Mouse (Mus musculus) CH12.LX (cell line): Measurements from ENCODE around the gene Pcgf3. TPM values are rescaled to one million over a fixed set of nuclear protein-coding genes. Genes with fewer than 3 reads are reported as not detected.

Experiments
- DNase-seq: peaks from one replicate; pipeline ENCODE4 v3.0.0-alpha.2; 2013; ENCODE audit errors: extremely low read depth
- H3K27ac ChIP-seq: 2 replicates; pipeline ENCODE4 v1.5.1; 2012; ENCODE audit warnings: low read depth, mild to moderate bottlenecking, control low read depth, moderate library complexity; ENCODE audit not compliant: insufficient read depth
- H3K27me3 ChIP-seq: replicated peaks from 2 replicates; pipeline ENCODE3; 2012; ENCODE audit warnings: inconsistent platforms
- H3K36me3 ChIP-seq, 2 experiments: replicated peaks in 1 of 2; 2 replicates each; pipeline versions ENCODE3 to v1.6.1; 2012; ENCODE audit warnings: inconsistent platforms in 1 of 2, low read length in 1 of 2, mild to moderate bottlenecking in 1 of 2, mixed read lengths in 1 of 2, moderate library complexity in 1 of 2; ENCODE audit not compliant: control insufficient read depth in 1 of 2, insufficient read depth in 1 of 2
- H3K4me1 ChIP-seq, 2 experiments: 2 replicates each; pipeline ENCODE4 v1.6.1; 2012; ENCODE audit warnings: inconsistent platforms in 1 of 2, moderate library complexity in 1 of 2; ENCODE audit not compliant: insufficient read depth in 2 of 2, control insufficient read depth in 1 of 2
- H3K4me2 ChIP-seq: 2 replicates; pipeline ENCODE4 v1.6.1; 2012; ENCODE audit warnings: low read depth, mild to moderate bottlenecking, control low read depth; ENCODE audit not compliant: poor library complexity, insufficient read depth, severe bottlenecking
- H3K4me3 ChIP-seq, 3 experiments: fragments of 150-350 bp in 1 of 3; sonication (generic) in 1 of 3; replicated peaks in 1 of 3; 2 replicates each; pipeline versions ENCODE3 to v1.5.1; 2011 to 2012; ENCODE audit warnings: low read depth in 2 of 3, low read length in 2 of 3, mild to moderate bottlenecking in 2 of 3, moderate library complexity in 2 of 3, control low read depth in 1 of 3, improper control_type of control experiment in 1 of 3, inconsistent platforms in 1 of 3, mixed read lengths in 1 of 3; ENCODE audit not compliant: poor library complexity in 1 of 3
- H3K79me2 ChIP-seq: replicated peaks from 2 replicates; pipeline ENCODE4 v1.6.1; 2012; ENCODE audit warnings: mild to moderate bottlenecking, moderate library complexity; ENCODE audit not compliant: control insufficient read depth, poor library complexity, insufficient read depth, severe bottlenecking; ENCODE audit errors: extremely low read depth
- H3K9ac ChIP-seq: 2 replicates; pipeline ENCODE4 v1.6.1; 2012; ENCODE audit warnings: low read depth, mild to moderate bottlenecking, control low read depth, moderate library complexity; ENCODE audit not compliant: insufficient read depth
- H3K9me3 ChIP-seq: replicated peaks from 2 replicates; pipeline ENCODE3; 2012; ENCODE audit warnings: low read length, inconsistent platforms, mixed read lengths
- BHLHE40 ChIP-seq: IDR thresholded peaks from 2 replicates; pipeline ENCODE4 v1.6.1; 2011; ENCODE audit warnings: mild to moderate bottlenecking, low read depth, low read length, improper control_type of control experiment
- CHD2 ChIP-seq: IDR thresholded peaks from 2 replicates; pipeline ENCODE4 v1.6.1; 2011; ENCODE audit warnings: low read length, improper control_type of control experiment
- ELF1 ChIP-seq: IDR thresholded peaks from 2 replicates; pipeline ENCODE4 v1.6.1; 2014; ENCODE audit warnings: low read depth, mild to moderate bottlenecking, inconsistent platforms, low read length, improper control_type of control experiment
- EP300 ChIP-seq: IDR thresholded peaks from 2 replicates; pipeline ENCODE4 v1.6.1; 2011; ENCODE audit warnings: low read length, improper control_type of control experiment
- GABPA ChIP-seq: IDR thresholded peaks from 2 replicates; pipeline ENCODE4 v1.6.1; 2012; ENCODE audit warnings: low read depth, low read length, improper control_type of control experiment, inconsistent platforms; ENCODE audit not compliant: insufficient replicate concordance
- HCFC1 ChIP-seq: IDR thresholded peaks from 2 replicates; pipeline ENCODE4 v1.6.1; 2012; ENCODE audit warnings: low read depth, mild to moderate bottlenecking, inconsistent platforms, low read length, improper control_type of control experiment
- JUND ChIP-seq: conservative IDR thresholded peaks from 2 replicates; pipeline ENCODE4 v1.6.1; 2011; ENCODE audit warnings: low read depth, low read length, improper control_type of control experiment
- KAT2A ChIP-seq: IDR thresholded peaks from 2 replicates; pipeline ENCODE4 v1.6.1; 2012; ENCODE audit warnings: low read length, improper control_type of control experiment, inconsistent platforms; ENCODE audit not compliant: insufficient replicate concordance
- MAFK ChIP-seq: IDR thresholded peaks from 2 replicates; pipeline ENCODE4 v1.6.1; 2011; ENCODE audit warnings: low read length, improper control_type of control experiment; ENCODE audit not compliant: insufficient replicate concordance
- MAZ ChIP-seq: IDR thresholded peaks from 2 replicates; pipeline ENCODE4 v1.6.1; 2012; ENCODE audit warnings: low read depth, mild to moderate bottlenecking, inconsistent platforms, low read length, improper control_type of control experiment, moderate library complexity
- MEF2A ChIP-seq: IDR thresholded peaks from 2 replicates; pipeline ENCODE4 v1.6.1; 2014; ENCODE audit warnings: low read depth, mild to moderate bottlenecking, inconsistent platforms, low read length, improper control_type of control experiment, borderline replicate concordance
- MXI1 ChIP-seq: IDR thresholded peaks from 2 replicates; pipeline ENCODE4 v1.6.1; 2011; ENCODE audit warnings: mild to moderate bottlenecking, low read depth, low read length, improper control_type of control experiment
- MYC ChIP-seq: IDR thresholded peaks from 2 replicates; pipeline ENCODE4 v1.6.1; 2011; ENCODE audit warnings: low read depth, mild to moderate bottlenecking, improper control_type of control experiment, low read length
- NELFE ChIP-seq: IDR thresholded peaks from 2 replicates; pipeline ENCODE4 v1.6.1; 2011; ENCODE audit warnings: low read depth, low read length, improper control_type of control experiment
- NRF1 ChIP-seq: IDR thresholded peaks from 2 replicates; pipeline ENCODE4 v1.6.1; 2014; ENCODE audit warnings: low read depth, mild to moderate bottlenecking, inconsistent platforms, low read length, improper control_type of control experiment, moderate library complexity
- PAX5 ChIP-seq: IDR thresholded peaks from 2 replicates; pipeline ENCODE4 v1.6.1; 2012; ENCODE audit warnings: low read length, inconsistent platforms, mixed read lengths
- POLR2A ChIP-seq: IDR thresholded peaks from 2 replicates; pipeline ENCODE4 v1.6.1; 2011; ENCODE audit warnings: low read depth, mild to moderate bottlenecking, improper control_type of control experiment, low read length
- POLR2AphosphoS2 ChIP-seq: IDR thresholded peaks from 2 replicates; pipeline ENCODE4 v1.6.1; 2011; ENCODE audit warnings: low read depth, low read length, improper control_type of control experiment
- TBP ChIP-seq: conservative IDR thresholded peaks from 2 replicates; pipeline ENCODE4 v1.6.1; 2011; ENCODE audit warnings: low read depth, low read length, improper control_type of control experiment
- TCF12 ChIP-seq: IDR thresholded peaks from 2 replicates; pipeline ENCODE4 v1.6.1; 2014; ENCODE audit warnings: low read depth, mild to moderate bottlenecking, inconsistent platforms, low read length, improper control_type of control experiment
- UBTF ChIP-seq: IDR thresholded peaks from 2 replicates; pipeline ENCODE4 v1.6.1; 2012; ENCODE audit warnings: low read depth, mild to moderate bottlenecking, inconsistent platforms, low read length, improper control_type of control experiment, moderate library complexity
- USF1 ChIP-seq: IDR thresholded peaks from 2 replicates; pipeline ENCODE4 v1.6.1; 2014; ENCODE audit warnings: low read depth, mild to moderate bottlenecking, inconsistent platforms, low read length, improper control_type of control experiment
- USF2 ChIP-seq: conservative IDR thresholded peaks from 2 replicates; pipeline ENCODE4 v1.6.1; 2011; ENCODE audit warnings: low read depth, low read length, improper control_type of control experiment
- ZKSCAN1 ChIP-seq: IDR thresholded peaks from 2 replicates; pipeline ENCODE4 v1.6.1; 2012; ENCODE audit warnings: low read depth, inconsistent platforms, low read length, improper control_type of control experiment, borderline replicate concordance
- ZNF384 ChIP-seq: IDR thresholded peaks from 2 replicates; pipeline ENCODE4 v1.6.1; 2012; ENCODE audit warnings: low read depth, low read length, improper control_type of control experiment, inconsistent platforms
- dilution Hi-C: fragments of 300-500 bp; cut with MboI; formaldehyde crosslinking; loops from 2 replicates; pipeline ENCODE4 v1.14.3; 2020; ENCODE audit warnings: low sequenced_read_pairs; ENCODE audit not compliant: extremely low pct_unique_long_range_greater_than_20kb, extremely low pct_ligation_motif_present
- in situ Hi-C: fragments of 300-500 bp; cut with MboI; formaldehyde crosslinking; loops from 3 replicates; pipeline ENCODE4 v1.14.3; 2019; ENCODE audit warnings: low sequenced_read_pairs, low pct_ligation_motif_present, low pct_unique_long_range_greater_than_20kb, mixed read lengths
- polyA plus RNA-seq: library from polyadenylated mRNA; unstranded; fragments of >175 nt; gene quantifications from 2 replicates; pipeline ENCODE4 v1.2.1, GENCODE M21; 2012; ENCODE audit warnings: low read depth; ENCODE audit not compliant: insufficient read length
- total RNA-seq, 2 experiments: library from RNA; depleted of rRNA; stranded (reverse); fragments of 300-350 nt in 1 of 2; fragments of >200 nt in 1 of 2; gene quantifications; 2 replicates each; pipeline ENCODE4 v1.2.3; 2012 to 2014

Pcgf3 gene
- total and polyA plus RNA-seq, 3 experiments, result 5.5 to 18.8 (median 6.0) TPM

- TF ChIP-seq MXI1 (no peak), ZNF384 (no peak), UBTF (no peak), NRF1 (no peak; the same call in 1 of the 2 replicates), PAX5 (no peak), MAFK (no peak), MEF2A (no peak), NELFE (peak; percentile 30; the same call in 1 of the 2 replicates), ZKSCAN1 (no peak)
- TF ChIP-seq, all 38 proteins: peak for 6
Measured at GRCm38 (mm10) chr5:108427186-108427585, 33.8 kb upstream of the Pcgf3 start (continued).

DNA sequence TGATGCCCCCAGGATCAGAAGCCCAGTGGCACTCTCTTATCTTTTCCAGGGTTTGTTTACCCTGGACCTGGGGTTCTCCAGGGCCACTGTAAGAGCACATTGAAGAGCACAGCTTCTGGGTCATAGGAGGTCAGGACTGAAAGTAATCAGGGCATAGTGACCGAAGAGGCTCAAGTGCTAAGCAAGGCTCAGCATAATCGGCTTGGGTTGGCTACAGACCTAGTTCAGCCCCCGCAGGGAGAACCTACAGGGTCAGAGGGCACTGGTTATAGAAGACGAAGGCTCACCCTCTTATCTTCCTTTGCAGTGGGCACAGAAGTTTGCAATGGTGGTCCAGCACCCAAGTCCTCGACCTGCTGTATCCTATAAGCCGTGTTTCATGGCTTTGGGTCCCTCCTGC lies 29.8 kb upstream of the Pcgf3 start:
- TF ChIP-seq MAFK (no peak), NELFE (no peak), MEF2A (no peak), ELF1 (no peak), BHLHE40 (no peak), POLR2AphosphoS2 (no peak), USF1 (no peak), HCFC1 (no peak), MAZ (no peak), MYC (no peak), KAT2A (no peak), CHD2 (no peak), TCF12 (no peak), TBP (no peak), GABPA (no peak), JUND (no peak), USF2 (no peak), UBTF (no peak), EP300 (no peak), POLR2A (no peak)
- H3K36me3 ChIP-seq, result peaks cover 25 to 66% of the 10 kb centered on the region in 2 experiments
- dilution Hi-C loops, result no loop called here
- no peaks in the 10 kb centered on the region for H3K9me3 ChIP-seq
- in situ Hi-C loops, result loop anchor here (25.0 kb wide), 1 partner anchor 231 kb away; the partner anchor contains the start of genes Dgkq and Idua
- no peak overlapping the region for H3K4me3 ChIP-seq
- H3K27me3 ChIP-seq, result peaks cover 2% of the 10 kb centered on the region
- no peak overlapping the region for H3K9ac ChIP-seq
- peaks cover 10% of the 10 kb centered on the region for H3K79me2 ChIP-seq
- no peak overlapping the region for H3K4me2 ChIP-seq
- no peak for DNase-seq
- no peak overlapping the region for H3K27ac ChIP-seq
- peaks cover 0 to 17% of the 10 kb centered on the region in 2 experiments; a peak in 2 of 4 replicates for H3K4me1 ChIP-seq
